Mouse (Mus musculus) stomach, postnatal 0 days (tissue): ENCODE results near the gene Eml1. TPM values are rescaled to one million over a fixed set of nuclear protein-coding genes. Genes with fewer than 3 reads are reported as not detected.

Source experiments
- ATAC-seq: fragments of 200-750 bp; cut with Nextera tagmentation; 2 replicates; pipeline ENCODE4 v1.8.0; 2017; ENCODE audit not compliant: low FRiP score, low TSS enrichment
- DNase-seq: peaks from one replicate; pipeline ENCODE4 v3.0.0-alpha.2; 2016; ENCODE audit warnings: low spot score
- H3K27ac ChIP-seq: fragments of 300-500 bp; sonication (generic); replicated peaks from 2 replicates; pipeline ENCODE4 v1.5.1; 2014; ENCODE audit warnings: mild to moderate bottlenecking, control low read depth
- H3K27me3 ChIP-seq: fragments of 300-500 bp; sonication (generic); 2 replicates; pipeline ENCODE4 v1.6.1; 2014; ENCODE audit warnings: low read length; ENCODE audit not compliant: control insufficient read depth, insufficient read depth
- H3K36me3 ChIP-seq: fragments of 300-500 bp; sonication (generic); 2 replicates; pipeline ENCODE4 v1.6.1; 2014; ENCODE audit warnings: low read length, mixed read lengths; ENCODE audit not compliant: control insufficient read depth, insufficient read depth
- H3K4me1 ChIP-seq: fragments of 300-500 bp; sonication (generic); replicated peaks from 2 replicates; pipeline ENCODE4 v1.6.1; 2014; ENCODE audit warnings: antibody characterized with exemption; ENCODE audit not compliant: control insufficient read depth, insufficient read depth
- H3K4me2 ChIP-seq: fragments of 300-500 bp; sonication (generic); replicated peaks from 2 replicates; pipeline ENCODE4 v1.6.1; 2014; ENCODE audit warnings: low read depth, mild to moderate bottlenecking, control low read depth, moderate library complexity
- H3K4me3 ChIP-seq: fragments of 300-500 bp; sonication (generic); 2 replicates; pipeline ENCODE4 v1.5.1; 2014; ENCODE audit warnings: low read depth, low read length, control low read depth
- H3K9ac ChIP-seq: fragments of 300-500 bp; sonication (generic); 2 replicates; pipeline ENCODE4 v1.6.1; 2014; ENCODE audit warnings: mild to moderate bottlenecking, low read length, control low read depth, mixed read lengths
- H3K9me3 ChIP-seq: fragments of 300-500 bp; sonication (generic); 2 replicates; pipeline ENCODE4 v1.6.1; 2016; ENCODE audit warnings: low read length; ENCODE audit not compliant: control insufficient read depth
- CTCF ChIP-seq: IDR thresholded peaks from 2 replicates; pipeline ENCODE4 v1.5.1; 2016; ENCODE audit warnings: antibody characterized with exemption, low read depth, mild to moderate bottlenecking, moderate library complexity
- EP300 ChIP-seq: optimal IDR thresholded peaks from 2 replicates; pipeline ENCODE3; 2016; ENCODE audit warnings: antibody characterized with exemption
- whole genome bisulfite sequencing: fragments of 180-500 bp; shearing (Covaris S2); extraction: QIAGEN DNeasy Blood & Tissue Kit; methylation state at CpG from one replicate; pipeline ENCODE4 v1.1.7; 2014; 5-methylcytosine and 5-hydroxymethylcytosine counted together
- polyA plus RNA-seq: library from polyadenylated mRNA; unstranded; fragments of >200 nt; fragmentation: Nextera tagmentation; extraction: Ambion mirVana; gene quantifications from 2 replicates; pipeline ENCODE4 v1.2.1, GENCODE M21; 2015

The Eml1 gene
- polyA plus RNA-seq, 1 experiment from 2014 or later, result 53.8 TPM

DNA sequence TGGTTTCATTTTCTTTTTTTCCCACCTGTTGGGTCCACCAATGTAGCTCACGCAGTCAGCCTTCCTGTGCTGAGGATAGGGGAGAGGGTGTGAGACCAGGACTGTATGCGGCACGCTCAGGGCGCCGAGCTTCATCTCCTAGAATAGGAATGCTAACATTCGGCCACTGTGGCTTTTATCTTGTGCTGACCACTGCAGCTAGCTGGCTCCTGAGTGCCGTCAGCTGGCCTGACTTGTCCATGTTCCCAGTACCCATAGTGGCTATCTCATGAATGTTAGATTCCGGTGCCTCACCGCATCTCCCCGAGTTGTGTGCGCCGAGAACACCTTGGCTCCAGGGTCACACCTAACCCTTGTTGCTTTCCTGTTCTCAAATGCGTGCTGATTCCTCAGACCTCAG lies 66.7 kb downstream of the Eml1 start:
- Histone ChIP-seq H3K27ac (peak overlapping the region; percentile 83), H3K9me3 (no peaks in the 10 kb centered on the region), H3K4me2 (no peak overlapping the region), H3K27me3 (no peaks in the 10 kb centered on the region), H3K4me3 (no peak overlapping the region), H3K9ac (no peak overlapping the region), H3K4me1 (peaks cover 4% of the 10 kb centered on the region; the same call in 1 of the 2 replicates), H3K36me3 (no peaks in the 10 kb centered on the region)
- DNase-seq, result no peak
- 80% methylated on average over 13 of the region's 13 CpGs for WGBS
- no peak for TF ChIP-seq EP300
- TF ChIP-seq CTCF, result no peak
- ATAC-seq, result no peak

GRCm38 (mm10) chr12:108443271-108443670 lies 72.5 kb downstream of the Eml1 start:
- DNase-seq (no peak), ATAC-seq (peak; percentile 75; the same call in 1 of the 2 replicates)
- TF ChIP-seq EP300, result no peak
- TF ChIP-seq CTCF, result no peak
- no peaks in the 10 kb centered on the region for H3K36me3 ChIP-seq
- H3K27ac ChIP-seq, result peak overlapping the region; percentile 56
- no peak overlapping the region for H3K4me2 ChIP-seq
- 14% methylated on average over 10 of the region's 10 CpGs for WGBS
- H3K9ac ChIP-seq, result no peak overlapping the region
- H3K4me3 ChIP-seq, result no peak overlapping the region
- H3K9me3 ChIP-seq, result no peaks in the 10 kb centered on the region
- H3K4me1 ChIP-seq, result peaks cover 12% of the 10 kb centered on the region; the same call in 1 of the 2 replicates
- H3K27me3 ChIP-seq, result no peaks in the 10 kb centered on the region

- Histone ChIP-seq H3K9me3 (no peaks in the 10 kb centered on the region), H3K27me3 (no peaks in the 10 kb centered on the region), H3K4me1 (peaks cover 12% of the 10 kb centered on the region; the same call in 1 of the 2 replicates), H3K36me3 (no peaks in the 10 kb centered on the region), H3K9ac (no peak overlapping the region), H3K27ac (peak overlapping the region; percentile 35; the same call in 1 of the 2 replicates), H3K4me2 (no peak overlapping the region), H3K4me3 (no peak overlapping the region)
- DNase-seq, result no peak
- TF ChIP-seq CTCF (no peak), EP300 (no peak)
- ATAC-seq, result no peak
- 64% methylated on average over 5 of the region's 5 CpGs for WGBS
Observed at GRCm38 (mm10) chr12:108443708-108444107, 73.0 kb downstream of the Eml1 start.

GRCm38 (mm10) chr12:108444166-108445115 lies 73.7 kb downstream of the Eml1 start:
- no peaks in the 10 kb centered on the region for H3K36me3 ChIP-seq
- 65% methylated on average over 11 of the region's 11 CpGs for WGBS
- no peak for DNase-seq
- H3K9me3 ChIP-seq, result no peaks in the 10 kb centered on the region
- H3K4me3 ChIP-seq, result no peak overlapping the region
- no peak for ATAC-seq
- H3K27me3 ChIP-seq, result no peaks in the 10 kb centered on the region
- no peak overlapping the region for H3K9ac ChIP-seq
- peaks cover 12% of the 10 kb centered on the region; the same call in 1 of the 2 replicates for H3K4me1 ChIP-seq
- TF ChIP-seq EP300, result no peak
- TF ChIP-seq CTCF, result no peak
- no peak overlapping the region for H3K4me2 ChIP-seq
- peak overlapping the region; percentile 69 for H3K27ac ChIP-seq

DNA sequence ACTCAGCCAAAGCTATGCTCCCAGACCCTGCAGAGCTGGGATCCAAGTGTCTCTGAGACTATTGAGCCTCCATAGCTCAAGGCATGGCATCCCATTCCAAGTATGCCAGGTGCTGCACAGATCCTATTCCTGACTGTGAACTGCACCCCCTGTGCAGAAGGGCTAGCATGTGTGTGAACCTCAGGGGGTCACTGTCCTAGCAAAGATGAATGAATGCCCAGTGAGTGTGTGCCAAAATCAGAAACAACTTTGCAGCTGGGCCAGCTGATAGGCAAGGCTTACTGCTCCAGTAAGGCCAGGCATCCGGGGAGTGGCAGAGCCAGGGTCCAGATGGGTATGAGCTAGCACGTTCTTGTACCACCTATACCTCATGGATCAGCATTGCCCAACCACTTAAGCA lies 76.0 kb downstream of the Eml1 start:
- Histone ChIP-seq H3K4me1 (peaks cover 12% of the 10 kb centered on the region; the same call in 1 of the 2 replicates), H3K4me3 (no peak overlapping the region), H3K9ac (no peak overlapping the region), H3K36me3 (no peaks in the 10 kb centered on the region), H3K27ac (no peak overlapping the region), H3K4me2 (no peak overlapping the region), H3K27me3 (no peaks in the 10 kb centered on the region), H3K9me3 (no peaks in the 10 kb centered on the region)
- DNase-seq (no peak), ATAC-seq (no peak)
- WGBS, result 78% methylated on average over 2 of the region's 2 CpGs
- TF ChIP-seq CTCF (no peak), EP300 (no peak)

GRCm38 (mm10) chr12:108448396-108448795 lies 77.6 kb downstream of the Eml1 start:
- WGBS, result 77% methylated on average over 7 of the region's 7 CpGs
- TF ChIP-seq EP300, result no peak
- no peak for TF ChIP-seq CTCF
- Histone ChIP-seq H3K4me1 (peaks cover 10% of the 10 kb centered on the region; the same call in 1 of the 2 replicates), H3K36me3 (no peaks in the 10 kb centered on the region), H3K4me3 (no peak overlapping the region), H3K4me2 (no peak overlapping the region), H3K9me3 (no peaks in the 10 kb centered on the region), H3K9ac (no peak overlapping the region), H3K27ac (no peak overlapping the region), H3K27me3 (no peaks in the 10 kb centered on the region)
- ATAC-seq (0 out of 2 replicates have a peak, but pooled peaks have one; percentile 33), DNase-seq (no peak)
